Mouse (Mus musculus) CH12.LX (cell line): ENCODE results near the gene D630045J12Rik. TPM values are rescaled to one million over a fixed set of nuclear protein-coding genes. Genes with fewer than 3 reads are reported as not detected.

ENCODE experiments used
- DNase-seq: peaks from one replicate; pipeline ENCODE4 v3.0.0-alpha.2; 2013; ENCODE audit errors: extremely low read depth
- H3K27ac ChIP-seq: 2 replicates; pipeline ENCODE4 v1.5.1; 2012; ENCODE audit warnings: low read depth, mild to moderate bottlenecking, control low read depth, moderate library complexity; ENCODE audit not compliant: insufficient read depth
- H3K27me3 ChIP-seq: replicated peaks from 2 replicates; pipeline ENCODE3; 2012; ENCODE audit warnings: inconsistent platforms
- H3K36me3 ChIP-seq, 2 experiments: replicated peaks in 1 of 2; 2 replicates each; pipeline versions ENCODE3 to v1.6.1; 2012; ENCODE audit warnings: inconsistent platforms in 1 of 2, low read length in 1 of 2, mild to moderate bottlenecking in 1 of 2, mixed read lengths in 1 of 2, moderate library complexity in 1 of 2; ENCODE audit not compliant: control insufficient read depth in 1 of 2, insufficient read depth in 1 of 2
- H3K4me1 ChIP-seq, 2 experiments: 2 replicates each; pipeline ENCODE4 v1.6.1; 2012; ENCODE audit warnings: inconsistent platforms in 1 of 2, moderate library complexity in 1 of 2; ENCODE audit not compliant: insufficient read depth in 2 of 2, control insufficient read depth in 1 of 2
- H3K4me2 ChIP-seq: 2 replicates; pipeline ENCODE4 v1.6.1; 2012; ENCODE audit warnings: low read depth, mild to moderate bottlenecking, control low read depth; ENCODE audit not compliant: poor library complexity, insufficient read depth, severe bottlenecking
- H3K4me3 ChIP-seq, 3 experiments: fragments of 150-350 bp in 1 of 3; sonication (generic) in 1 of 3; replicated peaks in 1 of 3; 2 replicates each; pipeline versions ENCODE3 to v1.5.1; 2011 to 2012; ENCODE audit warnings: low read depth in 2 of 3, low read length in 2 of 3, mild to moderate bottlenecking in 2 of 3, moderate library complexity in 2 of 3, control low read depth in 1 of 3, improper control_type of control experiment in 1 of 3, inconsistent platforms in 1 of 3, mixed read lengths in 1 of 3; ENCODE audit not compliant: poor library complexity in 1 of 3
- H3K79me2 ChIP-seq: replicated peaks from 2 replicates; pipeline ENCODE4 v1.6.1; 2012; ENCODE audit warnings: mild to moderate bottlenecking, moderate library complexity; ENCODE audit not compliant: control insufficient read depth, poor library complexity, insufficient read depth, severe bottlenecking; ENCODE audit errors: extremely low read depth
- H3K9ac ChIP-seq: 2 replicates; pipeline ENCODE4 v1.6.1; 2012; ENCODE audit warnings: low read depth, mild to moderate bottlenecking, control low read depth, moderate library complexity; ENCODE audit not compliant: insufficient read depth
- H3K9me3 ChIP-seq: replicated peaks from 2 replicates; pipeline ENCODE3; 2012; ENCODE audit warnings: low read length, inconsistent platforms, mixed read lengths
- BHLHE40 ChIP-seq: IDR thresholded peaks from 2 replicates; pipeline ENCODE4 v1.6.1; 2011; ENCODE audit warnings: mild to moderate bottlenecking, low read depth, low read length, improper control_type of control experiment
- CHD1 ChIP-seq: IDR thresholded peaks from 2 replicates; pipeline ENCODE4 v1.6.1; 2012; ENCODE audit warnings: low read depth, low read length, improper control_type of control experiment, inconsistent platforms
- CHD2 ChIP-seq: IDR thresholded peaks from 2 replicates; pipeline ENCODE4 v1.6.1; 2011; ENCODE audit warnings: low read length, improper control_type of control experiment
- JUN ChIP-seq: IDR thresholded peaks from 2 replicates; pipeline ENCODE4 v1.6.1; 2011; ENCODE audit warnings: low read depth, mild to moderate bottlenecking, low read length, improper control_type of control experiment, moderate library complexity; ENCODE audit not compliant: insufficient read depth
- JUND ChIP-seq: conservative IDR thresholded peaks from 2 replicates; pipeline ENCODE4 v1.6.1; 2011; ENCODE audit warnings: low read depth, low read length, improper control_type of control experiment
- MAFK ChIP-seq: IDR thresholded peaks from 2 replicates; pipeline ENCODE4 v1.6.1; 2011; ENCODE audit warnings: low read length, improper control_type of control experiment; ENCODE audit not compliant: insufficient replicate concordance
- MAX ChIP-seq: IDR thresholded peaks from 2 replicates; pipeline ENCODE4 v1.6.1; 2011; ENCODE audit warnings: low read length, improper control_type of control experiment
- MAZ ChIP-seq: IDR thresholded peaks from 2 replicates; pipeline ENCODE4 v1.6.1; 2012; ENCODE audit warnings: low read depth, mild to moderate bottlenecking, inconsistent platforms, low read length, improper control_type of control experiment, moderate library complexity
- MYC ChIP-seq: IDR thresholded peaks from 2 replicates; pipeline ENCODE4 v1.6.1; 2011; ENCODE audit warnings: low read depth, mild to moderate bottlenecking, improper control_type of control experiment, low read length
- RCOR1 ChIP-seq: conservative IDR thresholded peaks from 2 replicates; pipeline ENCODE4 v1.6.1; 2012; ENCODE audit warnings: low read depth, mild to moderate bottlenecking, inconsistent platforms, low read length, improper control_type of control experiment
- SMC3 ChIP-seq: IDR thresholded peaks from 2 replicates; pipeline ENCODE4 v1.6.1; 2011; ENCODE audit warnings: low read depth, low read length, improper control_type of control experiment
- TCF12 ChIP-seq: IDR thresholded peaks from 2 replicates; pipeline ENCODE4 v1.6.1; 2014; ENCODE audit warnings: low read depth, mild to moderate bottlenecking, inconsistent platforms, low read length, improper control_type of control experiment
- UBTF ChIP-seq: IDR thresholded peaks from 2 replicates; pipeline ENCODE4 v1.6.1; 2012; ENCODE audit warnings: low read depth, mild to moderate bottlenecking, inconsistent platforms, low read length, improper control_type of control experiment, moderate library complexity
- USF2 ChIP-seq: conservative IDR thresholded peaks from 2 replicates; pipeline ENCODE4 v1.6.1; 2011; ENCODE audit warnings: low read depth, low read length, improper control_type of control experiment
- ZC3H11A ChIP-seq: IDR thresholded peaks from 2 replicates; pipeline ENCODE4 v1.6.1; 2012; ENCODE audit warnings: low read depth, mild to moderate bottlenecking, inconsistent platforms, low read length, improper control_type of control experiment
- ZKSCAN1 ChIP-seq: IDR thresholded peaks from 2 replicates; pipeline ENCODE4 v1.6.1; 2012; ENCODE audit warnings: low read depth, inconsistent platforms, low read length, improper control_type of control experiment, borderline replicate concordance
- ZMIZ1 ChIP-seq: IDR thresholded peaks from 2 replicates; pipeline ENCODE4 v1.6.1; 2012; ENCODE audit warnings: low read depth, mild to moderate bottlenecking, inconsistent platforms, low read length, improper control_type of control experiment
- dilution Hi-C: fragments of 300-500 bp; cut with MboI; formaldehyde crosslinking; loops from 2 replicates; pipeline ENCODE4 v1.14.3; 2020; ENCODE audit warnings: low sequenced_read_pairs; ENCODE audit not compliant: extremely low pct_unique_long_range_greater_than_20kb, extremely low pct_ligation_motif_present
- in situ Hi-C: fragments of 300-500 bp; cut with MboI; formaldehyde crosslinking; loops from 3 replicates; pipeline ENCODE4 v1.14.3; 2019; ENCODE audit warnings: low sequenced_read_pairs, low pct_ligation_motif_present, low pct_unique_long_range_greater_than_20kb, mixed read lengths
- polyA plus RNA-seq: library from polyadenylated mRNA; unstranded; fragments of >175 nt; gene quantifications from 2 replicates; pipeline ENCODE4 v1.2.1, GENCODE M21; 2012; ENCODE audit warnings: low read depth; ENCODE audit not compliant: insufficient read length
- total RNA-seq, 2 experiments: library from RNA; depleted of rRNA; stranded (reverse); fragments of 300-350 nt in 1 of 2; fragments of >200 nt in 1 of 2; gene quantifications; 2 replicates each; pipeline ENCODE4 v1.2.3; 2012 to 2014

The D630045J12Rik gene
- total and polyA plus RNA-seq, 3 experiments = 0.48 to 4.9 (median 1.7) TPM

DNA sequence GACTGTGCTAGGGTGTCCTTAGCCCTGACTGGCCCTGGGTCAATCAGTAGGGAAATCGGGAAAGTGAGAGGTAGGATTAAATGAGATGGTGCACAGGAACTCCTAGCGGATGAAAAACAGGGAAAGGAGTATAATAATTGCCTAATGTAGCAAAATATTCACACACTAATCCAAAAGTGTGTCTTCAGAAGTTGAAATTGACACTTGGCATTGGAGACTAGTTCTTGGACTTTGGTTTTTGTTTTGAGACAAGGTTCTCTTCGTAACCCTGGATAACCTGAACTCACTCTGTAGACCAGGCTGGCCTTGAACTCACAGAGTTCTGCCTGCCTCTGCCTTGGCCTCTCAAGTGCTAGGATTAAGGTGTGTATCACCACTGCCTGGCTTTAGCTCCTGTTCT, 20.0 kb downstream of the D630045J12Rik start:
- dilution Hi-C loops (no loop called here), in situ Hi-C loops (no loop called here)
- Histone ChIP-seq H3K9me3 (peaks cover 4% of the 10 kb centered on the region), H3K9ac (no peak overlapping the region), H3K27me3 (no peaks in the 10 kb centered on the region), H3K4me3 (no peak overlapping the region), H3K4me2 (no peak overlapping the region), H3K79me2 (no peaks in the 10 kb centered on the region), H3K36me3 (peaks cover 0 to 2% of the 10 kb centered on the region in 2 experiments), H3K4me1 (peaks cover 0 to 11% of the 10 kb centered on the region in 2 experiments; a peak in 2 of 4 replicates), H3K27ac (no peak overlapping the region)
- no peak for DNase-seq
- TF ChIP-seq SMC3 (no peak), RCOR1 (no peak), MAZ (no peak), TCF12 (no peak), CHD2 (no peak), JUND (no peak), USF2 (no peak), UBTF (no peak), ZKSCAN1 (no peak), MYC (no peak)

DNA sequence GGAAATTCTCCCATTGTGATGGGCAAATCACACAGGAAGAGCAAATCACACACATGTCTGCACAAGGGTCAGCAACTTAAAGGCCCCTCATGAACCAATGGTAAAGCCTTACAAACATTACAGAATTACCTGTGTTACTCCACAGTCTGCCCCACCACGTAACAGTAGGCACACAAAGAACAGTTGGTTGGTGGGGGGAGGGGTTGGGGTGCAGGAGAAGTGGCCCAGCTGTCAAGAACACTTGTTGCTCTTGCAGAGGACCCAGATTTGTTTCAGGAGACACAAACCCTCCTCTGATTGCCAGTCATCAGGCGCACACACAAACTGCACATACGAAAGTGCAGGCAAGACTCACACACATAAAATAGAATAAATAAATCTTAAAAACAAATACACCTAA, 20.9 kb downstream of the D630045J12Rik start:
- TF ChIP-seq JUN = no peak
- TF ChIP-seq BHLHE40 = no peak
- TF ChIP-seq CHD1 = no peak
- TF ChIP-seq ZMIZ1 = no peak
- no peak for TF ChIP-seq MAFK
- TF ChIP-seq ZC3H11A = no peak
- TF ChIP-seq CHD2 = no peak
- no peak for TF ChIP-seq MAX
- Histone ChIP-seq H3K27ac (no peak overlapping the region), H3K9ac (no peak overlapping the region), H3K27me3 (no peaks in the 10 kb centered on the region), H3K9me3 (peaks cover 8% of the 10 kb centered on the region), H3K4me1 (peaks cover 0 to 7% of the 10 kb centered on the region in 2 experiments; a peak in 2 of 4 replicates), H3K79me2 (no peaks in the 10 kb centered on the region), H3K4me3 (no peak overlapping the region), H3K36me3 (peaks cover 0 to 2% of the 10 kb centered on the region in 2 experiments), H3K4me2 (no peak overlapping the region)
- dilution Hi-C loops = no loop called here
- in situ Hi-C loops = no loop called here
- DNase-seq = no peak
